Mouse (Mus musculus): Measurements from ENCODE around the gene Lrig1.

Gene Lrig1

DNA sequence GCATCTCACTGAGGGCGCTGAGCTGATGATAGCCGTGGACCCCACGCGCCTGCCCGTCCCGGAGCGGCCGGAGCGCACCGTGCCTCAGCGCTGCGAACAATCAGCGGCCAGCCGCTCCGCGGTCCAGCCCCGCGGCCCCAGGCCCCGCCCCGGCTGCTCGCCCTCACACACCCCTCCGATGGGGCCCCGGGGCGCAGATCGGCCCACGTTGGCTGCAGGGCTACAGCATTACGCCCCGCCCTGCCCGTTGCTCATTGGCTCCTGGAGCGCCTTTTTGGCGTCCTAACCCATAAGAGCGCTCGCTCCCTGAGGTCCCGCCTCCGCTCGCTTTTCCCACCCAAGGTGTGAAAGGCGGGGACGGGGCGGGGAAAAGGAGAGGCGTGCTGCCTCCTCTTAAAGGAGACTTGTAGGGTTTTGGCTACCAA lies at the start of gene Lrig1:
Gene Lrig1 (minus strand): TSS at position 92 of the 425 bp plus-strand sequence.
- DNase-seq (ENCODE audit: low spot score in 2 of 2) = peak; percentile 96 to 97

- no peak for DNase-seq (ENCODE audit: low spot score in 2 of 2)
Measured at GRCm38 (mm10) chr6:94749626-94750025, 49.7 kb upstream of the Lrig1 start.

GRCm38 (mm10) chr6:94748361-94748760 lies 48.4 kb upstream of the Lrig1 start:
- no peak for DNase-seq (ENCODE audit: low spot score in 2 of 2)

- no peak for DNase-seq (ENCODE audit: low spot score in 2 of 2)
Measured at GRCm38 (mm10) chr6:94740117-94740729, 40.3 kb upstream of the Lrig1 start.

DNA sequence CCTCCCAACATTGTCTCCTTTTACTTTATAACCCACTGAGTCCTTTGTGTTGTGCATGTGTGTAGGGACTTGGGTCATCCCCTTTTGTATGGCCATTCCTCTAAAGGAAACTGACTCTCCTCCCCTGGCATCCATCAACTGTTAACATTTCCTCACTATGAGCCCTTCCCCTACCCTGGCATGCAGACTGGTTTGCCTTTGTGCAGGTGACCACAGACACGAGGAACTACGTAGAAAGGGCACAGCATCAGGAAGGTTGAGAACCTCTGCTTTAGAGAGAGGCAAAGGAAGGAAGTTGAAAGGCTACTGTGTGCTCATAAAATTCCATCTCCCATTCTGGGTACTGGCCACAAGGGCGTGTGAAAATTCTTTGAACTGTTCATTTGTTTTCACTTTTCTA lies 38.7 kb upstream of the Lrig1 start:
- no peak for DNase-seq (ENCODE audit: low spot score in 2 of 2)

DNA sequence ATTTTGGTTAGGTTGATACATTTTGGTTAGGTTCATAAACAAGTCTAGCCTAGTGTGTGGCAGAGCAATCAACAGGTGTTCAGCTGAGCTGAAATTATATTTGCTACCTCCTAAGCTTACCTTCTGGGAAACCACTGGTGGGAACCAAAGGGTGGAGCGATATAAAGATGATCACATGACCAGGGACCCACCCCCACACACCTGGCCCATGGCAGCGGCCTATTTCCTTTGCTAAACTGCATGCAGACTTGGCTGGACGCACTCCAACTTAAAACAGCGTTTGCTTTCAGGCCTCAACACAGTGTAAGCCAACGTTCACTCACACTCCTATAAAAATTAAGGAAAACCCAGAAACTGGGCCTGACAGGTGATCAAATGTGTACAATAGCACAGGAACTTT lies 33.9 kb upstream of the Lrig1 start:
- DNase-seq (ENCODE audit: low spot score in 2 of 2) = no peak

- DNase-seq (ENCODE audit: low spot score in 2 of 2) = no peak
Measured at GRCm38 (mm10) chr6:94729847-94730246, 29.9 kb upstream of the Lrig1 start.

DNA sequence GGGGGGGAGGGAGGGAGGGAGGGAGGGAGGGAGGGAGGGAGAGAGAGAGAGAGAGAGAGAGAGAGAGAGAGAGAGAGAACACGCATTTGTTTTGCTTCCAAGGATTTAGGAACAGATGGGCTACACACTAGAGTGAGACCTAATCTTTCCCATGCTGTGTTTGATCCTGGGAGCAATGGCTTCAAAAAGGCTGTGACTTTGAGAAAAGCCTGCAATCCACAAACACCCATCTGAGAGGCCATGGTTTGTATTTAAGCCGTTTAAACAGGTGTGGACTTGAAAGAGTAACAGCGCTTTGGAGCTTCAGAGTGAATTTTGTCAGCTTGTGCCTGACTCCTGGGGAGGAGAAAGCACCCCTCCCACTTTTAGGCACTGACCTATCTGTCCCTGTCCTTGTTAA lies 29.2 kb upstream of the Lrig1 start:
- no peak for DNase-seq (ENCODE audit: low spot score in 2 of 2)

GRCm38 (mm10) chr6:94724612-94725011 lies 24.7 kb upstream of the Lrig1 start:
- no peak for DNase-seq (ENCODE audit: low spot score in 2 of 2)

DNA sequence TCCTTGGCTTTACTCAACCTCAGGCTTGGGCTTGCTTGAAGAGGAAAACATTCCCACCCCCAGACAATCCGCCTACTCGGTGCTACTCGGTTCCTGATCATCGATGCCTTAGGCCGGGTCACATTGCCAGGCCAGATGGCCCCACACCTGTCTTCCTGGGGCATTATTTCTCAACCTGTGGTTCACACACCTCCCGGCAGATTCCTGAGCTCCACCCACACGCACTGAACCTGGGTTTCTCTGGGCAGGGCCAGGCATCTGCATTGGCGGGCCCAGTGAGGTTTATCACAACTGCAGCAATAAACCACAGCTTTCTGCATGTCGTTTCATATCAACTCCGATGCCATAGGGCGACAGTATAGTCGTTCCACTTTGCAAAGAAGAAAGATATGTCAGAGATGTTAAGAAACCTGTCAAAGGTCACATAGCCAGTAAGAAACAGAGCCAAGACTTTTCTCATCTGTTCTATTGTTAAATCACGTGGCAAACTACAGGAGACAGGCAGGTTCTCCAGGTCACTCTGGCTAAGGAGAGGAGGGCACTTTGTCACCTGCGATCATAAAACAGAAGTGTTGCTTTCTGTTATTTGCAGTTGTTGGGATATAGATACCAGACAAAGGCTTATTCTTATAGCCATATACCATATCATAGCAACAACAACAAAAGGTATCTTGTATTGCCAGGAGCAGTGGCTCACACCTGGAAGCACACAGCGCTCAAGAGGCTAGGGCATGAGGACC lies 18.8 kb upstream of the Lrig1 start:
- no peak for DNase-seq (ENCODE audit: low spot score in 2 of 2)

DNA sequence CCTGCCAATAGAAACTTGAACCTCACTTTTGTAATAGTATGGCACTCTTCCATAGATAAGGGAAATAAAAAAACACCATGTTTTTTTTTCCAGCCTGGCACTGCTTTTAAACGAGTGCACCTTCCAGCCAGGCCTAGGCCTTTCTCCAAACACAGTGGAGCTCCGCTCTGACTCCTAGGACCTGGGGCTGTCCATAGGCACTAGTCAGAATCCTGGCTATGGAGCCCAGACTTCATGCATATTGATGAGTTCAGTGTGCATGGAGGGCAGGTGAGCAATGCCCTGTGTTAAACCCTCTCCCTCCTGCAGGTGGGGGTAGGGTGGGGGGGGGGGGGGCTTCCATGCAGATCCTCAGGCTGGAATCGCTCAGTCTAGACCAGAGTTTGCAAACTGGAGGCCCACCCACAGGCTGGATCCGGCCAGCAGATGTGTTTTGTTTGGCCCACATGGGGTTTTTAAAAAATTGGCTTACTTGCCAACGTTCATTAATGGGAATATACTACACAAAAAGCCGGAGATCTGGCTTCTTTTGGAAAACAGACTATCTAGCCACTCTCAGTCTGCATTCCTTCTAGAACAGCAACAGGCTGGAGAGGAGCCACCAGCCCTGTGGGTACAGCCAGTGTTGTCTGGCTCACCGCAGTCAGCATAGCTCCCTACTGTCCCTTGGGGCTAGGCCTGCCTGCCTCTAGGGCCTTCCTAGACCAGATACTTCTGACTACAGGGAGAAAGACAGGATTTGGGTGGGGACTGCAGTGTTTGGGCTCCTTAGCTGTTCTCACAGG lies 17.9 kb upstream of the Lrig1 start:
- DNase-seq (ENCODE audit: low spot score in 2 of 2) = no peak

GRCm38 (mm10) chr6:94715645-94715940 lies 15.6 kb upstream of the Lrig1 start:
- no peak for DNase-seq (ENCODE audit: low spot score in 2 of 2)

GRCm38 (mm10) chr6:94714815-94715644 lies 15.1 kb upstream of the Lrig1 start:
- DNase-seq (ENCODE audit: low spot score in 2 of 2) = no peak

DNA sequence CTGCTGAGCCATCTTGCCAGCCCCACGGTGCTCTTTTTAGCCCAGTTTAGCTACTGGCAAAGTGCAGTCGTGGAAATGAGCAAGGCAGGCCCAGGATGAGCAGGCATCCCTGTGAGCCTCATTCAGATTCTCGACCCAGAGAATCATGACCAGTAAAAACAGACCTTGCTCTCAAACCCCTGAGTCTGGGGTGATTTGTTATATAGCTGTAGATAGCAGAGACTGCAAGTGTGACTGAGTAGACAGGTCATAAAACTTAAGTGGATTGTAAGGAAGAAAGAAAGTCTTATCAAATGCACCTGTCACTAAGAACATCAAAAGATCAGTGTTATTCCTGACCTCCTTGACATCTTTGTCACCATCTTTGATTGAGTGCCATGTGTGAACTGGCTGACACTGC lies 9.9 kb upstream of the Lrig1 start:
- DNase-seq (ENCODE audit: low spot score in 2 of 2) = no peak

- DNase-seq (ENCODE audit: low spot score in 2 of 2) = no peak
Measured at GRCm38 (mm10) chr6:94709150-94709549, 9.2 kb upstream of the Lrig1 start.

- no peak for DNase-seq (ENCODE audit: low spot score in 2 of 2)
Measured at GRCm38 (mm10) chr6:94707254-94707653, 7.3 kb upstream of the Lrig1 start.

DNA sequence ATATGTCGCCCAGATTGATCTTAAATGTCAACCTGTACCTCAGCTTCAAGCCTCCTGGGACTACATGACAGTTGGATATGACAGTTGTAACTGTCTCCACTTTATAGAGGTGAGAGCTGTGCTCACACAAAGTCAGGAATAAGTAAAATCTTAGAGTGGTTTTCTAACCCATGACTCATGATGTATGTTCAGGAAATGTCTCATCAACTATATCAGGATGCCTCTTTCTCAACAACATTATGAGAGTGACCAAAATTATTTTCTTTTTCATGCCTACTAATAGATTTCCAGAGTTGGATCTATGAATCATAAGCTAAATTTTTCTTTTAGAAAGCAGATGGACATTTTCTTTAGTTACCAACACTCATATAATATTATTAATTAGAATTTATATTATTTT lies 6.0 kb upstream of the Lrig1 start:
- no peak for DNase-seq (ENCODE audit: low spot score in 2 of 2)

DNA sequence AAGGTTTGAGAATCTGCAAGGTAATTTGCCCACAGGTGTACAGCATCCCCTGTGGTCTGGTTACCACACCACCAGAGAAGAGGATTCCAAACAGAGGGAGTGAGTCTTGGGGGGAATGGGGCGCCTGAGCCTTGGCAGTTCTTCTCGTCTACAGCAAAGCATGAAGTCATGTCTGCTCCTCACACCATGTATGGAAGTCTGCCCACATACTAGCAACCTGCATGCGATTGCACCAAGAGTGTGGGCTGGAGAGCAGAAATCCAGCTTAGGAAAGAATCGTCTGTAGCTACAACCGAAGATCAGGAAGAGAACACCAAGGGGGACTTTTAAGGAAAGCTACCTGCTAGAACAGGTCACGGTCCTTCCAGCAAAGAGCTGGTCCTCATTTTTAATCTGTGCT lies 3.0 kb upstream of the Lrig1 start:
- no peak for DNase-seq (ENCODE audit: low spot score in 2 of 2)

GRCm38 (mm10) chr6:94701071-94701470 lies 1.1 kb upstream of the Lrig1 start:
- no peak for DNase-seq (ENCODE audit: low spot score in 2 of 2)

GRCm38 (mm10) chr6:94700612-94701011 lies 654 bp upstream of the Lrig1 start:
- DNase-seq (ENCODE audit: low spot score in 2 of 2) = peak in 1 of 2 experiments; percentile 29

DNA sequence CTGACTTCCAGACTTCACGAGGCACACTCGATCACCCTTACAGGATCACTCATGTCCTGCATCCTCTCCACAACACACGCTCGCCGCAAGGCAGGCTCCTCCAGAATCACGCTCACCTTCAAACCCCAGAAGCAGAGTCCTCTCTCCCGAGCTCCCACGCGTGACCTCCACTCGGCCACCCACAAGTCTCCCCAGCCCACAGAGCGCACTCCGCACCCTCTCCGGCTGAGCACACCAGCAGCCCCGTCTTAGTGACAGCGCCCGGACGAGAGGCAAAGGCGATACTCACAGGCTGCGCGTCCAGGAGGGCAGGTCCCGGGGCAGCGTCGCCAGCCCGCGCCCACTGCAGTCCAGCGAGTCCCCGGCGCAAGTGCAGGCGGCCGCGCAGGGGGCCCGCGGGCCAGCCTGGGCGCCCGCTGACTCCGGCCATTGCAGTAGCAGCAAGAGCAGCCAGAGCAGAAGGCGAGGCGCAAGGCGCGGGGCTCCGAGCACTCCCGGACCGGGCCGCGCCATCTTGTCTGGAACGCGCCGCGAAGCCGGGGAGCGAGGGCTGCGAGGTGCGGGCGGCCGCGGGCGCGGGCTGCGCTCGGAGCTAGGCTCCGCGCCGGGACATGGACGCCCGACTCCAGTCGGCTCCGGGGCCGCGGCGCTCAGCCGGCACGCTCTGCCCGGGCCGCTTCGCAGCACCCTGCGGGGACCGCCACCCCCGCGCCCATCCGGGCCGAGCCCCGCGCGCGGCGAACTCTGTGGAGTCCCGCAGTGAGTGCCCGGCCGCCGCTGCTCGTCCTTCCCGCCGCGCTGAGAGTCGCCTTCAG lies 578 bp downstream of the Lrig1 start:
- DNase-seq (ENCODE audit: low spot score in 2 of 2) = peak in 1 of 2 experiments; percentile 18

All from right cerebral cortex, postnatal 36 days (tissue).